Mouse (Mus musculus) C2C12 (cell line): ENCODE measurements around the gene Lexm. TPM values are rescaled to one million over a fixed set of nuclear protein-coding genes. Genes with fewer than 3 reads are reported as not detected.

ENCODE experiments used
- H3K27me3 ChIP-seq: one replicate; pipeline ENCODE4 v1.6.1; 2011; ENCODE audit not compliant: control insufficient read depth, insufficient read depth, insufficient read length
- H3K36me3 ChIP-seq: one replicate; pipeline ENCODE4 v1.6.1; 2011; ENCODE audit not compliant: control insufficient read depth, insufficient read depth
- H3K4me3 ChIP-seq: one replicate; pipeline ENCODE4 v1.5.1; 2011; ENCODE audit warnings: mild to moderate bottlenecking, control low read depth; ENCODE audit not compliant: poor library complexity, insufficient read depth, severe bottlenecking
- H3K79me2 ChIP-seq: one replicate; pipeline ENCODE4 v1.6.1; 2011; ENCODE audit not compliant: control insufficient read depth, insufficient read depth
- H3K79me3 ChIP-seq: one replicate; pipeline ENCODE4 v1.6.1; 2011; ENCODE audit warnings: low read depth, control low read depth
- H3ac ChIP-seq: one replicate; pipeline ENCODE3; 2011; ENCODE audit warnings: low read depth; ENCODE audit not compliant: control insufficient read depth, insufficient read length
- CEBPB ChIP-seq: IDR thresholded peaks from one replicate; pipeline ENCODE4 v1.6.1; 2011; ENCODE audit warnings: low read depth, mild to moderate bottlenecking, control low read depth, moderate library complexity
- CTCF ChIP-seq: IDR thresholded peaks from one replicate; pipeline ENCODE4 v1.5.1; 2011; ENCODE audit not compliant: control insufficient read depth, insufficient read depth, insufficient read length
- FOSL1 ChIP-seq: IDR thresholded peaks from one replicate; pipeline ENCODE4 v1.8.0; 2011; ENCODE audit warnings: mild to moderate bottlenecking, low read length; ENCODE audit not compliant: poor library complexity, insufficient read depth, severe bottlenecking
- MAX ChIP-seq: IDR thresholded peaks from one replicate; pipeline ENCODE4 v1.6.1; 2011; ENCODE audit warnings: mild to moderate bottlenecking, control low read depth
- MYOD1 ChIP-seq: IDR thresholded peaks from one replicate; pipeline ENCODE4 v1.6.1; 2011; ENCODE audit warnings: low read depth; ENCODE audit not compliant: control insufficient read depth, insufficient read length
- MYOG ChIP-seq: IDR thresholded peaks from one replicate; pipeline ENCODE4 v1.6.1; 2011; ENCODE audit not compliant: control insufficient read depth, insufficient read length; ENCODE audit errors: extremely low read depth
- USF1 ChIP-seq: IDR thresholded peaks from one replicate; pipeline ENCODE4 v1.6.1; 2011; ENCODE audit warnings: low read depth, mild to moderate bottlenecking, control low read depth, moderate library complexity
- long read RNA-seq, 2 experiments: library from polyadenylated mRNA; unstranded; transcript quantifications; one replicate each; pipeline ENCODE4 v2.0.0; 2019 to 2020
- polyA plus RNA-seq: library from polyadenylated mRNA; unstranded; fragments of >200 nt; fragmentation: generic; extraction: Trizol; gene quantifications from one replicate; pipeline ENCODE4 v1.2.1, GENCODE M21; 2012; ENCODE audit warnings: missing spikeins

Lexm gene
- polyA plus RNA-seq = not detected
- long read RNA-seq, experiment 1 = 0 reads
- long read RNA-seq, experiment 2 = 0 reads

DNA sequence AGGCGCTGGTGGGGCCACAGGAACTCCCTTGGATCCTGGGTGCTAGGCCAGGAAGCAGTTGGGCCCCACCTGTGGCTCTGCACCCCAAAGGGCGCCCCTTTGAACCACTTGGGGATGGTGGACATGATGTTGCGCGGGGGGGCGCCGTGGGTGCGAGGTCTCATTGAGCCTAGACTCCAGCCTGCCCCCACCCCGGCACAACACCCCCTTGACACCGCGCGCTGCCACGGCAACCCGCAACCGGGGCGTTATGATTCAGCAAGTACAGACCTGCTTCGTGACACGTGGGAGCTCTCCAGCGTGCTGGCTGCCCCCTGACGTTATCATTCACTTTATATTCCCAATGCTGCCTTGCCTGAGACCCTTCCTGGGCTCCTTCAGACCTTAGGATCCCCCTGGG is at the start of gene Lexm:
Gene Lexm (minus strand): TSS at position 186 of the 400 bp plus-strand sequence.
- Histone ChIP-seq H3K79me3 (no peaks in the 10 kb centered on the region), H3K27me3 (peaks cover 8% of the 10 kb centered on the region), H3K4me3 (no peak within 1 kb of the TSS), H3K36me3 (no peaks in the 10 kb centered on the region), H3K79me2 (no peaks in the 10 kb centered on the region), H3ac (no peak within 1 kb of the TSS)
- no peak for TF ChIP-seq FOSL1
- no peak for TF ChIP-seq CTCF
- TF ChIP-seq MYOG = no peak
- no peak for TF ChIP-seq MAX
- TF ChIP-seq USF1 = no peak
- TF ChIP-seq CEBPB = no peak
- TF ChIP-seq MYOD1 = no peak

DNA sequence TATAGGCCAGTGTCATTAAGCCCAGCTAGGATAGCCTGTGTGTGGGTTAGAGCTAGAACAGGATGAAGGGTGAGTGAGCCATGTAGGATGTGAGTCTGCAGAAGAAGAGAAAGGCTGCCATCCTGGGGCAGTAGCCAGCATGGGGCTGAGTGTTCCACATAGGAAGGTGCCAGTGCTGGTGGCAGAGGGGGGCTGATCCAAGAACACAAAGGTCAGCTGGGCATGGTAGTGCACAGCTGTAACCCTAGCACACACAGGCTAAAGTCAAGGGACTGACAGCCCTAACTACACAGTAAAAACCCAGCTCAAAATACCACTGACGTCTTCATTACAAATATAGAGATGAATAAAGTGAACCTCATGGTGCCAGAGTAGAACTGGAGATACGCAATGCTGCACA is 49.5 kb upstream of the Lexm start:
- H3K36me3 ChIP-seq = peaks cover 83% of the 10 kb centered on the region
- no peaks in the 10 kb centered on the region for H3K27me3 ChIP-seq
- no peak overlapping the region for H3ac ChIP-seq
- TF ChIP-seq CTCF = no peak
- no peak overlapping the region for H3K4me3 ChIP-seq
- H3K79me2 ChIP-seq = no peaks in the 10 kb centered on the region
- no peaks in the 10 kb centered on the region for H3K79me3 ChIP-seq

DNA sequence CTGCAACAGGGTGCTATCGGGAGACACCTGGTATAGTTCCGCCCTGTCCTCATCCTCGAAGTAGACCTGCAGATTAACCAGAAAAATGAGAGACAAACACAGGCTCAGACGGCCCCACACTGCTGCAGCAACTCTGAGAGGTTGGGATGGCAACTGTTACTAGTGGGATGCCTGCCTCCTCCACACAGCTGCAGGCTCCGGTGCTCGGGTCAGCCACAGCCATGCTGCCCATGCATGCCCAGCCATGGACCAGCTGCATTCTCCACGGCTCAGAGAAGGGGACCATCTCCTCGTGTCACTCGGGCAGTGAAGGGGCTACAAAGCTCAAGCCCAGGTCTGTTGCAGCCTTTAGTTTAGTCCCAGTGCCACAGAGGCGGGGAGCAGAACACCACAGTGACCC is 48.6 kb upstream of the Lexm start:
- Histone ChIP-seq H3K79me3 (no peaks in the 10 kb centered on the region), H3K79me2 (no peaks in the 10 kb centered on the region), H3K4me3 (no peak overlapping the region), H3K36me3 (peaks cover 82% of the 10 kb centered on the region), H3K27me3 (no peaks in the 10 kb centered on the region), H3ac (no peak overlapping the region)
- TF ChIP-seq CTCF (no peak), MYOG (no peak), CEBPB (no peak), FOSL1 (no peak), MAX (no peak), USF1 (no peak), MYOD1 (no peak)

DNA sequence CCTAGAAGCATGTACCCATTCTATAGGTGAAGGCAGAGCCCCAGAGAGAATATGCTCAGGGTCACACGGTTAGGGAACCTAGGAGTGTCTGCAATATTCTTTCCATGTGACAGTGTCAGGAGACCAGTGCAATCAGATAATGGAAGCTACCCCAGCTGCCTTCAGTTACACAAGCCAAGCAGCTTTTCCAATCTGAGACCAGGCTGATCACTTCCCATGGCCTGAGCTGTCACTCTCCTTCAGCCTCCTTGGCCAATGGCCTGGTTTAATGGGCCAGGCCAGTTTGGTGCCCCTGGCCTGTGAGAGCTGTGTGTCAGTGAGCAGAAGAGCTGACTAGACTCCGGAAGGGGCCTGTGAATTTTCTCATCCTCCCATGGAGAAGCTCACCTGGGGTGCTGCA is 48.2 kb upstream of the Lexm start:
- H3K4me3 ChIP-seq = no peak overlapping the region
- peaks cover 78% of the 10 kb centered on the region for H3K36me3 ChIP-seq
- no peaks in the 10 kb centered on the region for H3K79me2 ChIP-seq
- no peak for TF ChIP-seq MYOD1
- TF ChIP-seq MYOG = no peak
- no peak for TF ChIP-seq MAX
- TF ChIP-seq USF1 = no peak
- TF ChIP-seq CTCF = no peak
- TF ChIP-seq FOSL1 = no peak
- no peak for TF ChIP-seq CEBPB
- no peak overlapping the region for H3ac ChIP-seq
- H3K79me3 ChIP-seq = no peaks in the 10 kb centered on the region
- no peaks in the 10 kb centered on the region for H3K27me3 ChIP-seq

DNA sequence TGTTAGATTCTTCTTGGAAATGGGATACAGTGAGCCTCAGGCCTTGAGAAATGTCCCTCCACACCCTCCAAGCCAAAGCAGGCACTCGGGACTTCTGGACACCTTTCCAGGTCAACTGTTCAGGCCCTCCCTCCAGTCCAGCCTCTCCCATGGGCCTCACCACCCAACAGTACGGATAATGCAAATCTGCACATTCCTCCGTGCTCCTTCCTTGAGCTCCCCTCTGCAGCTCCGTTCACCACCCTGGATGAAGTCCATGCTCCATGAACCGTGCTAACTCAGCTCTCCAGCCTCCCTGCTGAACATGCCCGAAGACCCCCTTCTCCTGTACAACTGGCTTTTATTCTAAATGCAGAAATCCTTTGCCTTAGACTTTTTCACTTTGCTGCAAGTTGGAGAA is 47.7 kb upstream of the Lexm start:
- TF ChIP-seq CTCF = no peak
- peaks cover 73% of the 10 kb centered on the region for H3K36me3 ChIP-seq

DNA sequence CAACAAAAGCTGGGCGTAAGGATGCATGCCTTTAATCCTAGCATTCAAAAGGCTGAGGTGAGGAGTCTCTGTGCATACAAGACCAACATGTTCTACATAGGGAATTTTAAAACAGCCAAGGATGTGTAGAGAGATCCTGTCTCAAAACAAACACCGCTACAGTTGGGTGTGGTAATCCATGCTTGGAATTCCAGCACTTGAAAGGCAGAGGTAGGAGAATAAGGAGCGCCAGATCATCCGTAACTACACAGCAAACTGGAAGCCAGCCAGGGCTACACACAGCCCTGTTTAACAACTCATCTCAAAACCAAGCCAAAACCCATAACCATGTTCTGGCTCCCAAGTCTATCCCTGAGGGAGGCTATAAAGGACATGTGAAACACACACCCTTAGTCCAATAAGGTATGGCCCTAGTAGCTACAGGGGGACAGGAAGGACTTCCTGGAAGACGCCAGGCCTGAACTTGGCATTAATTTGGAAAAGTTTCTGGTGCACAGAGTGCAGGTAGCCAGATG is 47.0 kb upstream of the Lexm start:
- H3K36me3 ChIP-seq = peaks cover 66% of the 10 kb centered on the region
- TF ChIP-seq MYOD1 = no peak
- no peak for TF ChIP-seq MAX

More for the DNA sequence above, 47.7 kb upstream of the Lexm start:
- Histone ChIP-seq H3ac (no peak overlapping the region), H3K79me2 (no peaks in the 10 kb centered on the region), H3K4me3 (no peak overlapping the region), H3K27me3 (no peaks in the 10 kb centered on the region), H3K79me3 (no peaks in the 10 kb centered on the region)

DNA sequence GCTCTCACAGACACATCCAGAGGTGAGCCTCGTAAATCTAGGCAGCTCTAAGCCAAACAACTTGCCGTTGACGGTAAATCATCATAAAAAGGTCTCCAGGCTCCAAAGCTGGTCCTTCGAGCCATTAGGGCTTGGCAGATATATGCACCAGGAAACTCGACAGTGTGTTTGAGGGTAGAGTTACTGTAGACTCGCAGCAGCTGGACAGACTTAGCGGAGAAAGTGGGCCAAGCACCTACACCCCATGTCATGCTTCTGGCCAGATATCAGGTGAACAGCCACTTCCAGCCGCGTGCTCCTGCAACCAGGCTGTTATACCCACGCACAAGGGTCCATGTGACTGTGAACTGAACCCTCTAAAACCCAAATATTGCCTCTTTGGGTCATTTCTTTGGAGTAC is 38.6 kb upstream of the Lexm start:
- TF ChIP-seq CTCF = no peak
- H3ac ChIP-seq = no peak overlapping the region
- H3K4me3 ChIP-seq = no peak overlapping the region
- H3K79me2 ChIP-seq = peaks cover 13% of the 10 kb centered on the region
- no peaks in the 10 kb centered on the region for H3K36me3 ChIP-seq
- H3K79me3 ChIP-seq = peaks cover 1% of the 10 kb centered on the region
- no peaks in the 10 kb centered on the region for H3K27me3 ChIP-seq

More for the DNA sequence above, 47.0 kb upstream of the Lexm start:
- Histone ChIP-seq H3K27me3 (no peaks in the 10 kb centered on the region), H3ac (no peak overlapping the region), H3K79me2 (no peaks in the 10 kb centered on the region), H3K4me3 (no peak overlapping the region), H3K79me3 (no peaks in the 10 kb centered on the region)
